Mouse (Mus musculus): Measurements from ENCODE around the gene Fgfr2. TPM values are rescaled to one million over a fixed set of nuclear protein-coding genes. Genes with fewer than 3 reads are reported as not detected.

The Fgfr2 gene
- total and polyA plus RNA-seq, 2 experiments from 2014 or later, result 12.1 to 32.6 TPM

GRCm38 (mm10) chr7:130713319-130713718 lies 2409.8 kb downstream of the Fgfr2 start:
- 30% methylated on average over 6 of the region's 6 CpGs for WGBS
- no peak overlapping the region for H3K9ac ChIP-seq (replicated peaks; ENCODE audit: low read length, poor library complexity, severe bottlenecking)
- no peak overlapping the region for H3K4me3 ChIP-seq (ENCODE audit: low read depth, low read length)
- H3K4me1 ChIP-seq (ENCODE audit: insufficient read depth, low read length), result peaks cover 5% of the 10 kb centered on the region; the same call in 1 of the 2 replicates
- H3K36me3 ChIP-seq (ENCODE audit: insufficient read depth, low read length), result peaks cover 6% of the 10 kb centered on the region; the same call in 1 of the 2 replicates
- no peak overlapping the region for H3K27ac ChIP-seq (ENCODE audit: low read depth, low read length)
- H3K4me2 ChIP-seq (ENCODE audit: low read depth, low read length, poor library complexity, severe bottlenecking), result no peak overlapping the region
- DNase-seq (ENCODE audit: low spot score), result no peak
- TF ChIP-seq CTCF (IDR thresholded peaks at IDR 0.05), result no peak
- ATAC-seq (ENCODE audit: low FRiP score), result no peak; the same call in 1 of the 2 replicates
- H3K9me3 ChIP-seq (ENCODE audit: low read length), result no peaks in the 10 kb centered on the region
- H3K27me3 ChIP-seq (ENCODE audit: insufficient read depth, low read length), result no peaks in the 10 kb centered on the region

- TF ChIP-seq CTCF (IDR thresholded peaks at IDR 0.05), result no peak
- DNase-seq (ENCODE audit: low spot score), result no peak
- Histone ChIP-seq H3K4me2 (ENCODE audit: low read depth, low read length, poor library complexity, severe bottlenecking) (no peak overlapping the region), H3K4me3 (ENCODE audit: low read depth, low read length) (no peak overlapping the region), H3K27me3 (ENCODE audit: insufficient read depth, low read length) (no peaks in the 10 kb centered on the region), H3K9ac (replicated peaks; ENCODE audit: low read length, poor library complexity, severe bottlenecking) (no peak overlapping the region), H3K36me3 (ENCODE audit: insufficient read depth, low read length) (peaks cover 4% of the 10 kb centered on the region; the same call in 1 of the 2 replicates), H3K27ac (ENCODE audit: low read depth, low read length) (no peak overlapping the region), H3K9me3 (ENCODE audit: low read length) (no peaks in the 10 kb centered on the region), H3K4me1 (ENCODE audit: insufficient read depth, low read length) (peaks cover 7% of the 10 kb centered on the region; the same call in 1 of the 2 replicates)
- ATAC-seq (ENCODE audit: low FRiP score), result no peak
- 92% methylated on average over 7 of the region's 7 CpGs for WGBS
Measured at GRCm38 (mm10) chr7:130711851-130712250, 2411.3 kb downstream of the Fgfr2 start.

GRCm38 (mm10) chr7:130709372-130710274 lies 2413.5 kb downstream of the Fgfr2 start:
- no peak overlapping the region for H3K27ac ChIP-seq (ENCODE audit: low read depth, low read length)
- no peaks in the 10 kb centered on the region for H3K27me3 ChIP-seq (ENCODE audit: insufficient read depth, low read length)
- H3K4me3 ChIP-seq (ENCODE audit: low read depth, low read length), result no peak overlapping the region
- H3K36me3 ChIP-seq (ENCODE audit: insufficient read depth, low read length), result no peaks in the 10 kb centered on the region
- DNase-seq (ENCODE audit: low spot score) (no peak), ATAC-seq (ENCODE audit: low FRiP score) (no peak)
- H3K9me3 ChIP-seq (ENCODE audit: low read length), result no peaks in the 10 kb centered on the region
- H3K4me2 ChIP-seq (ENCODE audit: low read depth, low read length, poor library complexity, severe bottlenecking), result no peak overlapping the region
- no peak for TF ChIP-seq CTCF (IDR thresholded peaks at IDR 0.05)
- WGBS, result 52% methylated on average over 9 of the region's 9 CpGs
- no peak overlapping the region for H3K9ac ChIP-seq (replicated peaks; ENCODE audit: low read length, poor library complexity, severe bottlenecking)
- H3K4me1 ChIP-seq (ENCODE audit: insufficient read depth, low read length), result peaks cover 7% of the 10 kb centered on the region; the same call in 1 of the 2 replicates

GRCm38 (mm10) chr7:130708940-130709339 lies 2414.2 kb downstream of the Fgfr2 start:
- DNase-seq (ENCODE audit: low spot score) (no peak), ATAC-seq (ENCODE audit: low FRiP score) (no peak)
- Histone ChIP-seq H3K4me2 (ENCODE audit: low read depth, low read length, poor library complexity, severe bottlenecking) (no peak overlapping the region), H3K27me3 (ENCODE audit: insufficient read depth, low read length) (no peaks in the 10 kb centered on the region), H3K9ac (replicated peaks; ENCODE audit: low read length, poor library complexity, severe bottlenecking) (no peak overlapping the region), H3K4me3 (ENCODE audit: low read depth, low read length) (no peak overlapping the region), H3K9me3 (ENCODE audit: low read length) (no peaks in the 10 kb centered on the region), H3K27ac (ENCODE audit: low read depth, low read length) (no peak overlapping the region), H3K36me3 (ENCODE audit: insufficient read depth, low read length) (no peaks in the 10 kb centered on the region), H3K4me1 (ENCODE audit: insufficient read depth, low read length) (peaks cover 7% of the 10 kb centered on the region; the same call in 1 of the 2 replicates)
- WGBS, result 54% methylated on average over 9 of the region's 9 CpGs
- no peak for TF ChIP-seq CTCF (IDR thresholded peaks at IDR 0.05)

GRCm38 (mm10) chr7:130705230-130705629 lies 2417.9 kb downstream of the Fgfr2 start:
- no peak overlapping the region for H3K4me3 ChIP-seq (ENCODE audit: low read depth, low read length)
- no peak overlapping the region for H3K27ac ChIP-seq (ENCODE audit: low read depth, low read length)
- no peak overlapping the region for H3K9ac ChIP-seq (replicated peaks; ENCODE audit: low read length, poor library complexity, severe bottlenecking)
- H3K27me3 ChIP-seq (ENCODE audit: insufficient read depth, low read length), result no peaks in the 10 kb centered on the region
- ATAC-seq (ENCODE audit: low FRiP score), result no peak
- H3K36me3 ChIP-seq (ENCODE audit: insufficient read depth, low read length), result no peaks in the 10 kb centered on the region
- H3K4me1 ChIP-seq (ENCODE audit: insufficient read depth, low read length), result peaks cover 7% of the 10 kb centered on the region; the same call in 1 of the 2 replicates
- WGBS, result 72% methylated on average over 2 of the region's 2 CpGs
- DNase-seq (ENCODE audit: low spot score), result no peak
- no peak overlapping the region for H3K4me2 ChIP-seq (ENCODE audit: low read depth, low read length, poor library complexity, severe bottlenecking)
- no peaks in the 10 kb centered on the region for H3K9me3 ChIP-seq (ENCODE audit: low read length)
- no peak for TF ChIP-seq CTCF (IDR thresholded peaks at IDR 0.05)

GRCm38 (mm10) chr7:130701336-130701735 lies 2421.8 kb downstream of the Fgfr2 start:
- H3K9me3 ChIP-seq (ENCODE audit: low read length), result no peaks in the 10 kb centered on the region
- no peak overlapping the region for H3K9ac ChIP-seq (replicated peaks; ENCODE audit: low read length, poor library complexity, severe bottlenecking)
- peaks cover 2% of the 10 kb centered on the region for H3K4me1 ChIP-seq (ENCODE audit: insufficient read depth, low read length)
- WGBS, result 83% methylated on average over 1 of the region's 1 CpGs
- H3K36me3 ChIP-seq (ENCODE audit: insufficient read depth, low read length), result no peaks in the 10 kb centered on the region
- no peak overlapping the region for H3K27ac ChIP-seq (ENCODE audit: low read depth, low read length)
- DNase-seq (ENCODE audit: low spot score), result no peak
- no peak for ATAC-seq (ENCODE audit: low FRiP score)
- H3K4me2 ChIP-seq (ENCODE audit: low read depth, low read length, poor library complexity, severe bottlenecking), result no peak overlapping the region
- TF ChIP-seq CTCF (IDR thresholded peaks at IDR 0.05), result no peak
- no peak overlapping the region for H3K4me3 ChIP-seq (ENCODE audit: low read depth, low read length)
- H3K27me3 ChIP-seq (ENCODE audit: insufficient read depth, low read length), result no peaks in the 10 kb centered on the region

All from midbrain, postnatal 0 days (tissue).